25 mouse cellular contexts compared by ENCODE assay signal in genomic region chr16:32066899-32067298, GRCm38 (mm10). TPM values are rescaled to one million over a fixed set of nuclear protein-coding genes. Genes with fewer than 3 reads are reported as not detected.
DNase-seq lines count a peak whose midpoint lies in the region; ATAC-seq lines count a peak whose summit lies in the region.
"Had no signal": no experiment of that assay in that cellular context is flagged by ENCODE, and none has a peak within 500 bp of the region (broad histone marks: within the 10 kb centered on the region; RNA-seq: fewer than 3 reads in every experiment).

No protein-coding gene starts in this region.

- intact Hi-C loops in heart, postnatal 25 days (cut with DNase I): no loop called here

- H3K36me3 ChIP-seq in lung, embryonic 16.5 days (ENCODE audit: control insufficient read depth, insufficient read depth, low read length): no peaks in the 10 kb centered on the region
- no peaks in the 10 kb centered on the region for H3K36me3 ChIP-seq in embryonic facial prominence, embryonic 13.5 days
- H3K36me3 ChIP-seq in embryonic facial prominence, embryonic 15.5 days: no peaks in the 10 kb centered on the region
- H3K36me3 ChIP-seq: heart, embryonic 13.5 days; hindbrain, embryonic 13.5 days had no signal

- peak; percentile 15; the same call in 1 of the 2 replicates for ATAC-seq in lung, embryonic 16.5 days (ENCODE audit: low read depth)
- peak; percentile 32; the same call in 1 of the 2 replicates for ATAC-seq in embryonic facial prominence, embryonic 13.5 days (ENCODE audit: insufficient number of reproducible peaks, insufficient read depth, low FRiP score, low TSS enrichment, low read depth)
- ATAC-seq in embryonic facial prominence, embryonic 15.5 days (ENCODE audit: insufficient number of reproducible peaks, low FRiP score, low TSS enrichment, low read depth): 0 out of 2 replicates have a peak, but pooled peaks have one; percentile 34
- ATAC-seq: CD4-positive, CD25-positive, alpha-beta regulatory T cell, adult 4 months; forebrain, embryonic 14.5 days; hindbrain, postnatal 0 days; inflammation-experienced regulatory T-cells, adult 6 months; intestine, embryonic 16.5 days had no signal

- no peak overlapping the region for H3K4me2 ChIP-seq in lung, embryonic 16.5 days (ENCODE audit: low read depth, low read length)
- no peak overlapping the region for H3K4me2 ChIP-seq in embryonic facial prominence, embryonic 13.5 days
- no peak overlapping the region for H3K4me2 ChIP-seq in embryonic facial prominence, embryonic 15.5 days (replicated peaks)
- H3K4me2 ChIP-seq: heart, embryonic 13.5 days; hindbrain, embryonic 13.5 days had no signal

- DNase-seq in heart, adult 11 months: peak; percentile 83
- DNase-seq in heart, postnatal 25 days (ENCODE audit: low spot score): no peak
- no peak for DNase-seq in lung, postnatal 25 days (ENCODE audit: low spot score)
- no peak for DNase-seq in thymus, postnatal 10 days (ENCODE audit: low spot score in 2 of 2)
- no peak for DNase-seq in layer of hippocampus, postnatal 10 days (ENCODE audit: low spot score in 2 of 2)
- DNase-seq: adrenal gland, adult 2 months; adrenal gland, postnatal 14 days; cerebellum, adult 11 months; cerebellum, adult 2 months; cerebellum, postnatal 10 days; cerebellum, postnatal 36 days; embryo, embryonic 11 days; gastrocnemius, postnatal 10 days; gastrocnemius, postnatal 36 days; heart, postnatal 14 days had no signal

- H3K27me3 ChIP-seq in lung, embryonic 16.5 days (ENCODE audit: control insufficient read depth, insufficient read depth, low read depth, low read length): no peaks in the 10 kb centered on the region
- H3K27me3 ChIP-seq in embryonic facial prominence, embryonic 13.5 days: no peaks in the 10 kb centered on the region
- H3K27me3 ChIP-seq in embryonic facial prominence, embryonic 15.5 days: no peaks in the 10 kb centered on the region
- H3K27me3 ChIP-seq: heart, embryonic 13.5 days; hindbrain, embryonic 13.5 days had no signal

- H3K4me1 ChIP-seq in lung, embryonic 16.5 days (replicated peaks; ENCODE audit: control insufficient read depth, insufficient read depth, low read length): peaks cover 3% of the 10 kb centered on the region
- H3K4me1 ChIP-seq in embryonic facial prominence, embryonic 13.5 days: no peaks in the 10 kb centered on the region
- no peaks in the 10 kb centered on the region for H3K4me1 ChIP-seq in embryonic facial prominence, embryonic 15.5 days

- H3K27ac ChIP-seq in lung, embryonic 16.5 days (ENCODE audit: low read length): no peak overlapping the region
- no peak overlapping the region for H3K27ac ChIP-seq in embryonic facial prominence, embryonic 13.5 days
- no peak overlapping the region for H3K27ac ChIP-seq in embryonic facial prominence, embryonic 15.5 days (replicated peaks)
- H3K27ac ChIP-seq: hindbrain, embryonic 13.5 days; hindbrain, postnatal 0 days had no signal

- 100% methylated on average over 1 of the region's 1 CpGs for WGBS in lung, embryonic 16.5 days
- whole genome bisulfite sequencing in embryonic facial prominence, embryonic 13.5 days: 81% methylated on average over 1 of the region's 1 CpGs
- WGBS in embryonic facial prominence, embryonic 15.5 days: 64% methylated on average over 1 of the region's 1 CpGs

- no peaks in the 10 kb centered on the region for H3K9me3 ChIP-seq in lung, embryonic 16.5 days (ENCODE audit: control insufficient read depth, low read length)
- H3K9me3 ChIP-seq in embryonic facial prominence, embryonic 13.5 days: no peaks in the 10 kb centered on the region
- H3K9me3 ChIP-seq in embryonic facial prominence, embryonic 15.5 days (replicated peaks): no peaks in the 10 kb centered on the region
- H3K9me3 ChIP-seq: heart, embryonic 13.5 days; hindbrain, embryonic 13.5 days had no signal

- no peak overlapping the region for H3K4me3 ChIP-seq in lung, embryonic 16.5 days (ENCODE audit: low read length)
- no peak overlapping the region for H3K4me3 ChIP-seq in embryonic facial prominence, embryonic 13.5 days
- H3K4me3 ChIP-seq in embryonic facial prominence, embryonic 15.5 days (replicated peaks): no peak overlapping the region
- H3K4me3 ChIP-seq: heart, embryonic 13.5 days; hindbrain, embryonic 13.5 days had no signal

- H3K9ac ChIP-seq in lung, embryonic 16.5 days (ENCODE audit: low read length): no peak overlapping the region
- H3K9ac ChIP-seq in embryonic facial prominence, embryonic 13.5 days: no peak overlapping the region
- H3K9ac ChIP-seq in embryonic facial prominence, embryonic 15.5 days: no peak overlapping the region
- H3K9ac ChIP-seq: heart, embryonic 13.5 days; hindbrain, embryonic 13.5 days had no signal

RNA-seq across cellular contexts. Expression of gene Pak2, which starts 12.2 kb away (rescaled TPM):
- 10 to 100 TPM; 24.7 to 27.7 TPM for total RNA-seq in heart, postnatal 25 days (2021)
- 33.1 and 36.5 TPM in 2 replicates for polyA plus RNA-seq in lung, embryonic 16.5 days (2015; fragmentation: Nextera tagmentation; extraction: Ambion mirVana)
- polyA plus RNA-seq in embryonic facial prominence, embryonic 13.5 days (2015; fragmentation: Nextera tagmentation; extraction: Ambion mirVana): 32.3 and 33.6 TPM in 2 replicates
- 31.6 and 34.7 TPM in 2 replicates for polyA plus RNA-seq in embryonic facial prominence, embryonic 15.5 days (2015; fragmentation: Nextera tagmentation; extraction: Ambion mirVana)
- 10 to 100 TPM; 34.6 to 38.0 TPM for total RNA-seq in layer of hippocampus, postnatal 10 days (2021)

RNA-seq across cellular contexts. Expression of gene Pigx, which starts 32.6 kb away (rescaled TPM):
- total RNA-seq in heart, postnatal 25 days (2021): 10 to 100 TPM; 19.2 to 21.9 TPM
- 84.6 and 85.1 TPM in 2 replicates for polyA plus RNA-seq in lung, embryonic 16.5 days (2015; fragmentation: Nextera tagmentation; extraction: Ambion mirVana)
- polyA plus RNA-seq in embryonic facial prominence, embryonic 13.5 days (2015; fragmentation: Nextera tagmentation; extraction: Ambion mirVana): 127 and 132 TPM in 2 replicates
- polyA plus RNA-seq in embryonic facial prominence, embryonic 15.5 days (2015; fragmentation: Nextera tagmentation; extraction: Ambion mirVana): 87.5 and 90.5 TPM in 2 replicates
- 10 to 100 TPM; 31.6 to 36.3 TPM for total RNA-seq in layer of hippocampus, postnatal 10 days (2021)

RNA-seq across cellular contexts. Expression of gene Cep19, which starts 32.7 kb away (rescaled TPM):
- total RNA-seq in heart, postnatal 25 days (2021): 10 to 100 TPM in 1 of 2 experiments, 1 to 10 TPM in 1; 8.9 to 10.9 TPM
- 31.7 and 31.9 TPM in 2 replicates for polyA plus RNA-seq in lung, embryonic 16.5 days (2015; fragmentation: Nextera tagmentation; extraction: Ambion mirVana)
- polyA plus RNA-seq in embryonic facial prominence, embryonic 13.5 days (2015; fragmentation: Nextera tagmentation; extraction: Ambion mirVana): 25.9 and 32.5 TPM in 2 replicates
- 27.0 and 29.9 TPM in 2 replicates for polyA plus RNA-seq in embryonic facial prominence, embryonic 15.5 days (2015; fragmentation: Nextera tagmentation; extraction: Ambion mirVana)
- 10 to 100 TPM; 58.9 to 62.3 TPM for total RNA-seq in layer of hippocampus, postnatal 10 days (2021)
